Mouse (Mus musculus) lung, postnatal 4 days (tissue): ENCODE measurements around the gene Pts.

Source experiments
- DNase-seq, 2 experiments: peaks; one replicate each; pipeline ENCODE4 v3.0.0; 2021

Gene Pts

GRCm38 (mm10) chr9:50528293-50528892 is at the start of gene Pts:
TSS of gene Pts (minus strand) at chr9:50528724.
- DNase-seq, result peak; percentile 98

GRCm38 (mm10) chr9:50569599-50570525 is 41.3 kb upstream of the Pts start:
- no peak for DNase-seq

GRCm38 (mm10) chr9:50567881-50568280 is 39.4 kb upstream of the Pts start:
- no peak for DNase-seq

DNA sequence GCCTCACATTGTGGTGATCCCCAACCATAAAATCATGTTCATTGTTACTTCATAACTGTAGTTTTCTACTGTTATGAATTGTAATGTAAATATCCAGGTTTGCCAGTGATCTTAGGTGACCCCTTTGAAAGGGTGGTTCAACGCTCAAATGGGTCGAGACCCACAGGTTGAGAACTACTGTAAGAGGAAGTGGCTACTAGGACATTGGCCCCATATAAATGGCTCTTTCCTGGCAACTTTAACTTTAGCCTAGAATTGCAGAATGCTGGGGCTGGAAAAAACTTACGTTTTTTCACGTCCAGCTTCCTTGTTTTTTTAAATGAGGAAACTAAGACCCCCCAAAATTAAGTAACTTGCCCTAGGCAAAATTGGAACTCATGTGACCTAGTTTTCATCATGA is 38.8 kb upstream of the Pts start:
- DNase-seq, result no peak

- DNase-seq, result no peak
Measured at GRCm38 (mm10) chr9:50565940-50566339, 37.4 kb upstream of the Pts start.

GRCm38 (mm10) chr9:50565173-50565572 is 36.6 kb upstream of the Pts start:
- DNase-seq, result peak in 1 of 2 experiments; percentile 31

DNA sequence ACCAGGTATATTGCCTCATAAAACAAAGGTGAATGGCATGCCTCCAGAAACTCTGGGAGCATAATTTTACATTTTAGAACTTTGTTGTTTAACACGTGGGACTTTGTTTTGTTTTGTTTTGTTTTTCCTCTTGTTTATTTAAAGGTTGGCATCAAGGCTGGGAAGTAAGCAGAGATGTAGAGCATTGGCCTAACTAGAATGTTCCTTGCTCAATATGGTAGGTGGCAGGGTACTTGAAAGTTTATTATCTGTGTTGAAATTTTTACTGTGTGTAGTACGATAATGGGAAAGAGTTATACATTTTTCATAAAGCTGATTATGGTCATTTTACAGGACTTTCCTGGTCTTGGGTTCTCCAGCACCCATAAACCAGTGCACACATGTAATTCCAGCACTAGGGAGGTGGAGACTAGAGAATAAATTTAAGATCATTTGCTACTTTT is 33.4 kb upstream of the Pts start:
- no peak for DNase-seq

GRCm38 (mm10) chr9:50561145-50561917 is 32.8 kb upstream of the Pts start, which contains the start of gene Tex12:
TSS of gene Tex12 (minus strand) at chr9:50561325.
- DNase-seq, result no peak

- DNase-seq, result no peak
Measured at GRCm38 (mm10) chr9:50555094-50555446, 26.5 kb upstream of the Pts start, which contains the start of gene Bco2. TSS of gene Bco2 (minus strand) at chr9:50555181.

DNA sequence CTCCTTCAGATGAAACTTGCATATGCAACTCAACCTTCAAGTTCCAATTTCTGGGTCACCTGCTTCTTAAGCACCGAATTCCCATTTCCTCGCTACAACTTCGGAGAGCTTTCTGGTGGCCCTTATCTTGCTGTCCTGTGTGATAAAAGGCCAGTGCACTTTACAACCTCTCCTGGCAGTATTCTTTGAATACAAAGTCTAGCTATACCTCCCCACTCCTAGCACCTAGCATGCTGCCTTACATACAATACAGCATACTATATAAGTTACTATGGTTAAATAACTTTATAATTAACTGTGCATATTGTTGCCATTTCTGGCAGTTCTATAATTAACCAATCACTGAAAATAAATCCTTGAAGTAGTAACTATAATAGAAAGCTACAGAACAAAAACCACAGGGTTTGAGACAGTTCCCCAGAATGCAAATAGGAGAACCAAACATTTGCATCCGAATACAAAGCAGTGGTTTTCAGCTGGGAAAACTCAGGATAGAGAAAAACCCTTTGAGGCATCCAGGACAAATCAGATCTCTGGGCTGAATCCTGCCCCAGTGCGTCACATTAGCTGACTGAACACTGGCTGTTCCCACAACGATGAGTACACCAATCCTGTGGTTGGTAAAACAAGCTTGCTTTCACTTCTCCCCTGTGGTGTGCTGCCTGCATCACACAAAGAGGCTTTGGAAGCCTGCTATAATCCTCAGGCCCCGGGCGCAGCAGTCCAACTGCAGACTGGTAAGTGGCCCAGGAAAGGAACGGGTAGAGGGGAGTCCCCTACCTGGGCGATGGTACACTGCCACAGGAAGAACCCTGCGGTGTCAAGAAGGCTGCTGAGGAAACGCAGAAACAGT is 25.9 kb upstream of the Pts start, which contains the start of gene Il18:
Gene Il18, plus strand, starts transcription at position 587 of the 853 bp plus-strand sequence.
- DNase-seq, result peak; percentile 30 to 38

GRCm38 (mm10) chr9:50553547-50553946 is 25.0 kb upstream of the Pts start:
- DNase-seq, result no peak

DNA sequence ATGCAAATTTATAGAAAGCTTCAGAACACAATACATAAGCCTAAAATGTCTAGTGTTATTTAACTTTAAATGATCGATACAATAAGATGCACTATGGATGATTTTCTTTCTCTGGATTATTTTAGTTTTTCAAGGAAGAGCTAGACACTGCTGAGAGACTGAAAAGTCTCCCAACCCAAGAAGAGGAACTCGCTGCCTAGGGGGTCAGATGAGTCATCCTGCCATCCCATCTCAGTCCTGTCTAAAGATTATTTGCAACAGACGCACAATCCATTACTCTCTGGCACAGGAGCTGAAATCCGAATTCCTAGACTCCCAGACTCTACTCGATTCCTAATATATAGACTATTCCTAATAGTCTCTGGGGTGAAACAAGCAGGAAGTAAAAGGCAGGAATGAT is 23.7 kb upstream of the Pts start:
- DNase-seq, result no peak

DNA sequence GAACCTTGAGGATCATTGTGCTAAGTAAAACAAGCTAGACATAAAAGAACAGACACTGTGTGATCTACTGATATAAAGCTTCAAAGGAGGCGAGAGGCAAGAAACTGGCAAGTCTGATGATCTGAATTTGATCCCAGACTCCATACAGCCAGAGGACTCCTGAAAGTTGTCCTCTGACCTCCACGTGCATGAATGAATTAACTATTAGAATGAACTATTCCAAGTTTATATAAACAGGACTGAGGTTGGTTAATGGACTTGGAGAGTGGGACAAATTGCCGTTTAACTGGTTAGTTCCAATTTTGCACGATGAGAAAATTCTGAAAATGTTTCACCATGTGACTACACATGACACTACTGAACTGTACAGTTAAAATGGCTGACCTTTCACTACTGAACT is 20.4 kb upstream of the Pts start:
- no peak for DNase-seq

DNA sequence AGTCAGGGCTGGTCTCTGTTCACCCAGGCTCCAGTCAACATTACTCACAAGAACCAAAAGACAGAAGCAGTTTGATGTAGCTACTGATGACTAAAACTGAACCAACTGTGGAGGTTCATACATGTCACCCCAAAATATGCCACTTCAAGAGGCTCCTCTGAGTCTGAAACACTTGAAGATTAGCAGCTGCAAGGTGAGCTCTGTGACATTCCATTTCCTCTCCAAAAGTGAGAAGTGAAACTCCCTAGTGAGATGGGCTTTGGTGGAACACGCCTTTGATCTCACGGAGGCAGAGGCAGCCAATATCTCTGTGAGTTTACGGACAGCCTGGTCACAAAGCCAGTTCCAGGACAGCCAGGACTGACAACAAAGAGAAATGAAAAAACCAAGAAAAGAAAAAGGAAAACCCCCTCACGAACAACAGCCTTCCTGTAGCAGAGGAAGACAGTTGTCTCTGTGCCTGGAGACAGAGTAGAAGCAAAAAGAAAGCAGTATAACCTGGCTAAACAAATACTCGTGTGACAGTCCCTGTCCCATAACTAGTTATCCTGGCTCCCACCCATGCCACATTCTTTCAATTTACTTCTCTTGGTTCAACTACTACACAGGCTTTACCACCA is 19.4 kb upstream of the Pts start:
- DNase-seq, result no peak

GRCm38 (mm10) chr9:50542401-50542800 is 13.9 kb upstream of the Pts start:
- DNase-seq, result no peak

DNA sequence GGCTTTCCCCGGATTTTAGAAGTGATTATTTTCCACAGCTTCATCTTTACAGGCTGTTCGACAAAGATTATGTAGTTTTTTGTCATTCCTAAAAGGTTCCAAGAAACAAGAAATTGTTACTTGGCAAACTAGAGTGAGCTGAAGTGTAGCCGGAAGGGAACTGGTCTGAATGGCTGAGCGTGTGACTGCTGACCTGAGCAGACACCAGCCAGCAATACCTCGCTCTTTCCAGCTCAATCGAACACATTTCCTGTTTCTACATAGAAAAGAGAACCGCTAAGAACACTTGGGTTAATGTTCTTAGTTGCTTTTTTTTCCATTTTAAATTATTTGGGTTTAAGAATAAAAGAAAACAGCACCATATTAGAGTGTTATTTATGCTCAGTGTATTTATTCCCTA is 11.6 kb upstream of the Pts start:
- DNase-seq, result no peak

DNA sequence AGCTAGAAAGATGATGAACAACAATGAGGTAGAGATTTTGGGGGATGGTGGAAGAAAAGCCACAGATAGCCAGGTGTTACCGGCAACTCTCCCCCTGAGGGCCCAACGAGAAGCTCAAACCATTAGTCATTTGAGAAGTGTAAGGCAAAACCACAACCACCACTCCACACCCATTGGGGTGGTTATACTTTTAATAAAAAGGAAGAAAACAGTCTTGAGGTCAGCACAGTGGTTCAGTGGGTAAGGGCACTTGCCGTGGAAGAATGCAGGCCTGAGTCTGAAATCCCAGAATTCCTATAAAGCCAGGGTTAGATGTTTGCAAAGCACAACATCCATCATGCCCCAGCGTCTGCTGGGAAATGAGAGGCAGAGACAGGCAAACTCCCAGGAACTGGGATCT is 8.8 kb upstream of the Pts start:
- no peak for DNase-seq

GRCm38 (mm10) chr9:50536603-50537135 is 8.1 kb upstream of the Pts start:
- no peak for DNase-seq

DNA sequence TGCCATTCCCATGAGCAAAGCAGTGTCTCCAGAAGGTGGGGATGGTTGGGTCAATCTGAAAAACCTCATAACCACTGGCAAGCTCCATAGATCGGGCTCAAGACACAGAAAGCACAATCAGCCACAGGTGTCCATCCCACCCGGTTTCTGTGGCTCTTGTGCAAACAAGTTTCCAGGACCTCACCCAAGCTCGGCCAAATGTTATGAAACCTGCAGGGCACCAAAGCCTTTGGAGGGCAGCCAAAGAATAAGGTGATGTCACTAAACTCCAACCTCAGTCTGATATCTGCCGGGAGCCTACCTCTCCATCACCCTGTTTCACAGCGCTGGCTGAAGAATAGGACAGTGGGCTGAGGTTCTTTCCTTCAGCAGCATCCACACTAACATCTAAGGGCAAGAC is 7.4 kb upstream of the Pts start:
- DNase-seq, result peak in 1 of 2 experiments; percentile 22

DNA sequence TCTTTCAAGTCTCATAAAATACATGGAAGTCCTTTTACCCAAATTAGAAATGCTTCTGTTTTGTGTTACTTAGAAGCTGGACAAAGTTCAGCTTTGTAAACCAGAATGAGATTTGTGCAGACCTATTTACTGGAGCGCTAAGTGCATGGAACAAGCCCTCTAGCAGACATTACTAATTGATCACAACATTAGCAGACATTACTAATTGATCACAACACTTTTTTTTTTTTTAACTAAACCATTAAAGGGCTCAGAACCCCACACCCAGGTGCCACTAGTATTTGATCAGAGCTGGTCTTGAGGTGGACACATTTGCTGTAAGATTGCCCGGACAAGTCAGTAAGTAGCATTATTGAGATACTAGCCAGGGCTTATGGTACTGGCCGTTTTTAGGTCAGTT is 5.3 kb upstream of the Pts start:
- DNase-seq, result no peak

DNA sequence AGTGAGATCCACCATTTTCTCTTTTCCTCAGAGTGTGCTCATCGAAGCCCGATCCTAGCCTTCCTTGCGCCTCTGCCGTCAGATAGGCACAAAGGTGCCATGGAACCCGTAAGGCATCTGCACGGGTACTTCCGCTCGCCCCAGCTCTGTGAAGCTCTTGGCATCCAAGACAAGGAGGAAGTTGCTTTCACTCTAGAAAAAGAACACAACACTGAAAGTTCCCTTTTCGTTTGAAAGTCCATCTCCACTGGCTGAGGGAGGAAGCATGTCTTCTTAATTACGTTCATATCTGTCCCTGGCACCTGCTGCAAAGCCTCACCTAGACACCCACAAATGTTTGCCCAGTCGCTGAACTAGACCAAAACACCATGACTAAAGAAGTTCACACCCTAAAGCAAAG is 4.8 kb upstream of the Pts start:
- DNase-seq, result peak; percentile 34 to 36

- peak in 1 of 2 experiments; percentile 31 for DNase-seq
Measured at GRCm38 (mm10) chr9:50530890-50531289, 2.4 kb upstream of the Pts start.
